Mouse (Mus musculus): ENCODE measurements around the gene Nrtn. TPM values are rescaled to one million over a fixed set of nuclear protein-coding genes. Genes with fewer than 3 reads are reported as not detected.
A peak's percentile ranks its signal among the peaks of the same experiment; 100 is the strongest.

Nrtn gene
- total RNA-seq, 2 experiments from 2014 or later: 3.4 to 4.7 TPM

- no peak for DNase-seq (ENCODE audit: low spot score in 2 of 2)
Measured at GRCm38 (mm10) chr17:56723419-56724161, 33.7 kb downstream of the Nrtn start.

GRCm38 (mm10) chr17:56722441-56722840 is 34.9 kb downstream of the Nrtn start:
- DNase-seq (ENCODE audit: low spot score in 2 of 2): no peak

- DNase-seq (ENCODE audit: low spot score in 2 of 2): peak; percentile 92 to 94
Measured at GRCm38 (mm10) chr17:56717363-56718058, 39.8 kb downstream of the Nrtn start, which contains the start of the genes Ndufa11 and Vmac. TSS of gene Ndufa11 (plus strand) at chr17:56717767. TSS of gene Vmac (minus strand) at chr17:56718022.

- DNase-seq (ENCODE audit: low spot score in 2 of 2): peak; percentile 94 to 97
Measured at GRCm38 (mm10) chr17:56716655-56717362, 40.5 kb downstream of the Nrtn start.

- no peak for DNase-seq (ENCODE audit: low spot score in 2 of 2)
Measured at GRCm38 (mm10) chr17:56715914-56716654, 41.2 kb downstream of the Nrtn start.

GRCm38 (mm10) chr17:56715360-56715759 is 42.0 kb downstream of the Nrtn start:
- no peak for DNase-seq (ENCODE audit: low spot score in 2 of 2)

GRCm38 (mm10) chr17:56709708-56710107 is 47.6 kb downstream of the Nrtn start:
- DNase-seq (ENCODE audit: low spot score in 2 of 2): no peak

GRCm38 (mm10) chr17:56708692-56709091 is 48.6 kb downstream of the Nrtn start:
- DNase-seq (ENCODE audit: low spot score in 2 of 2): no peak

- no peak for DNase-seq (ENCODE audit: low spot score in 2 of 2)
Measured at GRCm38 (mm10) chr17:56706515-56706914, 50.8 kb downstream of the Nrtn start.

- no peak for DNase-seq (ENCODE audit: low spot score in 2 of 2)
Measured at GRCm38 (mm10) chr17:56703038-56703437, 54.3 kb downstream of the Nrtn start.

Other genes with a start within 250 kb of the Nrtn start
- gene Znrf4, start 245.1 kb downstream of the Nrtn start, total RNA-seq (2021): not detected
- gene Gm20219, start 203.1 kb downstream of the Nrtn start, total RNA-seq (2021): 1 to 10 TPM; 2.7 to 3.2 TPM
- gene Safb2, start 172.9 kb downstream of the Nrtn start, total RNA-seq (2021): 100 to 1,000 TPM; 104 to 120 TPM
- gene Safb, start 172.7 kb downstream of the Nrtn start, total RNA-seq (2021): 100 to 1,000 TPM; 158 to 159 TPM
- 100 to 1,000 TPM; 139 to 143 TPM for gene 2410015M20Rik, start 147.8 kb downstream of the Nrtn start, total RNA-seq (2021)
- 100 to 1,000 TPM; 405 to 414 TPM for gene Rpl36, start 144.1 kb downstream of the Nrtn start, total RNA-seq (2021)
- 10 to 100 TPM; 57.1 to 60.6 TPM for gene Lonp1, start 130.6 kb downstream of the Nrtn start, total RNA-seq (2021)
- under 1 TPM; 0.84 TPM for gene Catsperd, start 129.4 kb downstream of the Nrtn start, total RNA-seq (2021)
- 10 to 100 TPM; 89.7 to 91.2 TPM for gene Ranbp3, start 84.2 kb downstream of the Nrtn start, total RNA-seq (2021)
- 100 to 1,000 TPM; 218 to 234 TPM for gene Ndufa11, start 39.8 kb downstream of the Nrtn start, total RNA-seq (2021)
- gene Vmac, start 39.5 kb downstream of the Nrtn start, total RNA-seq (2021): 10 to 100 TPM in 1 of 2 experiments, 1 to 10 TPM in 1; 9.6 to 13.5 TPM
- gene Dus3l, start 7.2 kb upstream of the Nrtn start, total RNA-seq (2021): 10 to 100 TPM; 61.8 to 63.0 TPM
- 1 to 10 TPM in 1 of 2 experiments, under 1 TPM in 1; 0.88 to 1.1 TPM for gene Prr22, start 12.7 kb upstream of the Nrtn start, total RNA-seq (2021)
- gene Rfx2, start 73.5 kb upstream of the Nrtn start, total RNA-seq (2021): 1 to 10 TPM; 2.6 to 2.7 TPM
- not detected for gene Acsbg2, start 116.9 kb upstream of the Nrtn start, total RNA-seq (2021)
- gene 1700061G19Rik, start 117.9 kb upstream of the Nrtn start, total RNA-seq (2021): under 1 TPM; 0.14 to 0.40 TPM
- 10 to 100 TPM; 86.7 to 95.8 TPM for gene Mllt1, start 177.9 kb upstream of the Nrtn start, total RNA-seq (2021)
- gene Acer1, start 224.6 kb upstream of the Nrtn start, total RNA-seq (2021): not detected
- 10 to 100 TPM; 63.8 to 67.7 TPM for gene Clpp, start 232.8 kb upstream of the Nrtn start, total RNA-seq (2021)
- gene Alkbh7, start 239.8 kb upstream of the Nrtn start, total RNA-seq (2021): 10 to 100 TPM; 26.1 to 28.1 TPM
- gene Pspn, start 242.5 kb upstream of the Nrtn start, total RNA-seq (2021): under 1 TPM in 1 of 2 experiments, not detected in 1; 0.82 TPM

All from left cerebral cortex, adult 18-20 months (tissue).